Mouse (Mus musculus) kidney, postnatal 14 days (tissue): Measurements from ENCODE around the gene Zfhx3.
A peak's percentile ranks its signal among the peaks of the same experiment; 100 is the strongest.

Experiments used
- DNase-seq: peaks from one replicate; pipeline ENCODE4 v3.0.0; 2022; ENCODE audit warnings: mixed read lengths

Zfhx3 gene

GRCm38 (mm10) chr8:108868259-108869090 lies 926.0 kb downstream of the Zfhx3 start:
- DNase-seq = no peak

- DNase-seq = no peak
Observed at GRCm38 (mm10) chr8:108869420-108869819, 927.0 kb downstream of the Zfhx3 start.

GRCm38 (mm10) chr8:108869935-108870334 lies 927.5 kb downstream of the Zfhx3 start:
- DNase-seq = no peak

GRCm38 (mm10) chr8:108870371-108870770 lies 927.9 kb downstream of the Zfhx3 start:
- no peak for DNase-seq

- DNase-seq = no peak
Observed at GRCm38 (mm10) chr8:108875722-108876121, 933.3 kb downstream of the Zfhx3 start.

GRCm38 (mm10) chr8:108880101-108880500 lies 937.7 kb downstream of the Zfhx3 start:
- no peak for DNase-seq

- no peak for DNase-seq
Observed at GRCm38 (mm10) chr8:108881336-108881735, 938.9 kb downstream of the Zfhx3 start.

- no peak for DNase-seq
Observed at GRCm38 (mm10) chr8:108882073-108882472, 939.6 kb downstream of the Zfhx3 start.

GRCm38 (mm10) chr8:108883381-108883780 lies 940.9 kb downstream of the Zfhx3 start:
- no peak for DNase-seq

GRCm38 (mm10) chr8:108884947-108885346 lies 942.5 kb downstream of the Zfhx3 start:
- DNase-seq = no peak

GRCm38 (mm10) chr8:108885450-108885849 lies 943.0 kb downstream of the Zfhx3 start:
- peak; percentile 41 for DNase-seq

GRCm38 (mm10) chr8:108885861-108886260 lies 943.4 kb downstream of the Zfhx3 start:
- no peak for DNase-seq

GRCm38 (mm10) chr8:108886599-108887255 lies 944.3 kb downstream of the Zfhx3 start:
- peak; percentile 87 for DNase-seq

- DNase-seq = no peak
Observed at GRCm38 (mm10) chr8:108887256-108887615, 944.8 kb downstream of the Zfhx3 start.

- DNase-seq = no peak
Observed at GRCm38 (mm10) chr8:108887890-108888289, 945.4 kb downstream of the Zfhx3 start.

- DNase-seq = no peak
Observed at GRCm38 (mm10) chr8:108888924-108889323, 946.5 kb downstream of the Zfhx3 start.

GRCm38 (mm10) chr8:108889406-108889805 lies 947.0 kb downstream of the Zfhx3 start:
- DNase-seq = no peak

GRCm38 (mm10) chr8:108894287-108894686 lies 951.8 kb downstream of the Zfhx3 start:
- peak; percentile 60 for DNase-seq

GRCm38 (mm10) chr8:108896468-108897346 lies 954.3 kb downstream of the Zfhx3 start:
- DNase-seq = peak; percentile 89

- no peak for DNase-seq
Observed at GRCm38 (mm10) chr8:108897347-108898100, 955.1 kb downstream of the Zfhx3 start.

- DNase-seq = no peak
Observed at GRCm38 (mm10) chr8:108899251-108899771, 956.9 kb downstream of the Zfhx3 start.

GRCm38 (mm10) chr8:108900541-108900940 lies 958.1 kb downstream of the Zfhx3 start:
- DNase-seq = peak; percentile 17
